26 mouse cellular contexts compared by ENCODE assay signal in the genomic region with DNA sequence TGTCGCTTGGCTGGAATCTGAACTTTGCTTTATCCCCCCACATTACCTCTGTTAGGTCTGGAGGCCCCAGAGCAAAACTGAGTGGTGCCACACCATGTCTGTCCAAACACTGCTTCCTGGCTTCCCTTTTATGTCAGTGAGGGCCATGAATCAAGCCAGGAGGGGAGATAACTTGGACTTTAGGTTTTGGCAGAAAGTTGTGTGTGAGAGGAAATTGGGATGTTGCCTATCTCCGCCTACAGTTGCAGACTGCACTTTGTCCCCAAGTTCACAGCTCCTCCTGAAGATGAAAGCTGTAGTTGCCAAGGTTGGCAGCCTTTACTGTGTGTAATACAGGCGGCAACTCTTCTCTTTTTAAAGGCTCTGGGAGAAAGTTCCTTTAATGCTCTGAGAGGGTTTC. TPM values are rescaled to one million over a fixed set of nuclear protein-coding genes. Genes with fewer than 3 reads are reported as not detected.
A peak's percentile ranks its signal among the peaks of the same experiment; 100 is the strongest.
DNase-seq lines count a peak whose midpoint lies in the region; ATAC-seq and TF ChIP-seq lines count a peak whose summit lies in the region.
"Had no signal": no experiment of that assay in that cellular context is flagged by ENCODE, and none has a peak within 500 bp of the region (broad histone marks: within the 10 kb centered on the region; RNA-seq: fewer than 3 reads in every experiment).

No protein-coding gene starts in this region.

- TF ChIP-seq POLR2A in kidney, adult 2 months (IDR thresholded peaks at IDR 0.05; ENCODE audit: low read depth, low read length) = no peak

- H3K4me3 ChIP-seq in kidney, adult 2 months (ENCODE audit: insufficient read depth, low read depth, low read length) = no peak overlapping the region
- H3K4me3 ChIP-seq in kidney, embryonic 16.5 days (ENCODE audit: low read length) = no peak overlapping the region
- H3K4me3 ChIP-seq in midbrain, embryonic 10.5 days = no peak overlapping the region
- H3K4me3 ChIP-seq: embryonic facial prominence, embryonic 12.5 days; erythroblast, embryonic 14.5 days; forebrain, embryonic 12.5 days; heart, adult 2 months; heart, embryonic 13.5 days; hindbrain, embryonic 13.5 days; limb, embryonic 10.5 days; neural tube, embryonic 15.5 days had no signal

- H3K27ac ChIP-seq in kidney, adult 2 months (ENCODE audit: insufficient read depth, low read depth, low read length) = peak overlapping the region; percentile 2; the same call in 1 of the 2 replicates
- H3K27ac ChIP-seq in kidney, embryonic 16.5 days (ENCODE audit: low read length) = no peak overlapping the region
- H3K27ac ChIP-seq in midbrain, embryonic 10.5 days (replicated peaks) = no peak overlapping the region
- H3K27ac ChIP-seq: embryonic facial prominence, embryonic 12.5 days; forebrain, embryonic 12.5 days; heart, adult 2 months; heart, embryonic 13.5 days; hindbrain, embryonic 13.5 days; limb, embryonic 10.5 days; liver, embryonic 14.5 days; macrophage; neural tube, embryonic 15.5 days had no signal

- peaks cover 5% of the 10 kb centered on the region; the same call in 1 of the 2 replicates for H3K36me3 ChIP-seq in kidney, adult 2 months (ENCODE audit: control insufficient read depth, insufficient read depth, low read length)
- peaks cover 52% of the 10 kb centered on the region for H3K36me3 ChIP-seq in kidney, embryonic 16.5 days (ENCODE audit: insufficient read depth, low read length)
- peaks cover 89% of the 10 kb centered on the region for H3K36me3 ChIP-seq in midbrain, embryonic 10.5 days

- no peak overlapping the region for H3K9ac ChIP-seq in kidney, embryonic 16.5 days (replicated peaks; ENCODE audit: low read length)
- H3K9ac ChIP-seq: embryonic facial prominence, embryonic 12.5 days; forebrain, embryonic 12.5 days; heart, embryonic 13.5 days; hindbrain, embryonic 13.5 days; liver, embryonic 14.5 days; neural tube, embryonic 15.5 days had no signal

- peaks cover 34% of the 10 kb centered on the region for H3K4me1 ChIP-seq in kidney, adult 2 months (ENCODE audit: control insufficient read depth, insufficient read depth, low read length)
- H3K4me1 ChIP-seq in kidney, embryonic 16.5 days (ENCODE audit: insufficient read depth, low read length) = peaks cover 32% of the 10 kb centered on the region
- no peaks in the 10 kb centered on the region for H3K4me1 ChIP-seq in midbrain, embryonic 10.5 days
- H3K4me1 ChIP-seq: embryonic facial prominence, embryonic 12.5 days; forebrain, embryonic 12.5 days; hindbrain, embryonic 13.5 days; neural tube, embryonic 15.5 days had no signal

- ATAC-seq in kidney, embryonic 16.5 days (ENCODE audit: low FRiP score, low TSS enrichment) = no peak
- ATAC-seq: activated CD4-positive, CD25-positive, alpha-beta regulatory T cell, adult 4 months; lung, postnatal 0 days had no signal

- H3K4me2 ChIP-seq in kidney, embryonic 16.5 days (replicated peaks; ENCODE audit: low read depth, low read length) = no peak overlapping the region
- H3K4me2 ChIP-seq: embryonic facial prominence, embryonic 12.5 days; forebrain, embryonic 12.5 days; heart, embryonic 13.5 days; hindbrain, embryonic 13.5 days; neural tube, embryonic 15.5 days had no signal

- DNase-seq in adrenal gland, adult 2 months = peak; percentile 47
- no peak for DNase-seq in adrenal gland, adult 18-20 months (ENCODE audit: low spot score in 2 of 2)
- peak; percentile 91 for DNase-seq in kidney, adult 2 months
- DNase-seq in adipocyte (ENCODE audit: low spot score) = peak; percentile 73
- peak; percentile 76 to 84 for DNase-seq in kidney, postnatal 25 days
- DNase-seq in urinary bladder, adult 2 months (ENCODE audit: low spot score) = no peak
- DNase-seq in midbrain, embryonic 10.5 days (ENCODE audit: low spot score) = no peak
- DNase-seq: cerebellum, adult 2 months; cerebellum, postnatal 25 days; gastrocnemius, postnatal 36 days; heart, adult 2 months; heart, postnatal 14 days; right cerebral cortex, adult 18-20 months; right cerebral cortex, postnatal 4 days had no signal

- 47% methylated on average over 3 of the region's 3 CpGs for WGBS in kidney, adult 2 months
- WGBS in kidney, embryonic 16.5 days = 72% methylated on average over 3 of the region's 3 CpGs
- 93% methylated on average over 3 of the region's 3 CpGs for WGBS in midbrain, embryonic 10.5 days

- no peaks in the 10 kb centered on the region for H3K27me3 ChIP-seq in kidney, adult 2 months (replicated peaks; ENCODE audit: control insufficient read depth, insufficient read depth, low read length)
- no peaks in the 10 kb centered on the region for H3K27me3 ChIP-seq in kidney, embryonic 16.5 days (ENCODE audit: insufficient read depth, low read length)
- no peaks in the 10 kb centered on the region for H3K27me3 ChIP-seq in midbrain, embryonic 10.5 days (ENCODE audit: low read depth, poor library complexity, severe bottlenecking)
- H3K27me3 ChIP-seq: embryonic facial prominence, embryonic 12.5 days; forebrain, embryonic 12.5 days; heart, embryonic 13.5 days; hindbrain, embryonic 13.5 days; neural tube, embryonic 15.5 days had no signal

- H3K9me3 ChIP-seq in kidney, embryonic 16.5 days (ENCODE audit: low read length) = no peaks in the 10 kb centered on the region
- H3K9me3 ChIP-seq in midbrain, embryonic 10.5 days (replicated peaks) = no peaks in the 10 kb centered on the region
- H3K9me3 ChIP-seq: embryonic facial prominence, embryonic 12.5 days; forebrain, embryonic 12.5 days; heart, embryonic 13.5 days; hindbrain, embryonic 13.5 days; limb, embryonic 10.5 days; neural tube, embryonic 15.5 days had no signal

- no peak for TF ChIP-seq CTCF in kidney, adult 2 months (conservative IDR thresholded peaks at IDR 0.05; ENCODE audit: insufficient read depth, insufficient read length, low read depth, low read length)

RNA-seq across cellular contexts. Expression of a gene that starts 9.0 kb away (rescaled TPM):
- total RNA-seq in adrenal gland, adult 2 months (2021) = 100 to 1,000 TPM; 111 to 154 TPM
- 42.0 and 51.8 TPM in 2 replicates for polyA plus RNA-seq in adrenal gland, adult 2 months (2012; rRNA removed)
- 100 to 1,000 TPM; 111 to 164 TPM for total RNA-seq in adrenal gland, adult 18-20 months (2021)
- polyA plus RNA-seq in kidney, adult 2 months (2012; rRNA removed) = 91.4 and 110 TPM in 2 replicates
- polyA plus RNA-seq in kidney, embryonic 16.5 days (2015; fragmentation: Nextera tagmentation; extraction: Ambion mirVana) = 226 and 238 TPM in 2 replicates
- 59.2 and 75.5 TPM in 2 replicates for polyA plus RNA-seq in urinary bladder, adult 2 months (2012; rRNA removed)
- polyA plus RNA-seq in midbrain, embryonic 10.5 days (2016; fragmentation: Nextera tagmentation; extraction: Ambion mirVana) = 187 and 205 TPM in 2 replicates

RNA-seq across cellular contexts. Expression of a gene that starts 38.5 kb away (rescaled TPM):
- 10 to 100 TPM; 36.2 to 55.1 TPM for total RNA-seq in adrenal gland, adult 2 months (2021)
- polyA plus RNA-seq in adrenal gland, adult 2 months (2012; rRNA removed) = 39.0 and 45.9 TPM in 2 replicates
- total RNA-seq in adrenal gland, adult 18-20 months (2021) = 10 to 100 TPM; 62.3 to 69.7 TPM
- polyA plus RNA-seq in kidney, adult 2 months (2012; rRNA removed) = 14.0 and 14.7 TPM in 2 replicates
- 21.7 and 26.3 TPM in 2 replicates for polyA plus RNA-seq in kidney, embryonic 16.5 days (2015; fragmentation: Nextera tagmentation; extraction: Ambion mirVana)
- polyA plus RNA-seq in urinary bladder, adult 2 months (2012; rRNA removed) = 18.8 and 18.9 TPM in 2 replicates
- polyA plus RNA-seq in midbrain, embryonic 10.5 days (2016; fragmentation: Nextera tagmentation; extraction: Ambion mirVana) = 11.1 and 14.9 TPM in 2 replicates
- polyA plus RNA-seq: erythroblast, embryonic 14.5 days had no signal

RNA-seq across cellular contexts. Expression of a gene that starts 57.3 kb away (rescaled TPM):
- total RNA-seq in adrenal gland, adult 2 months (2021) = 10 to 100 TPM; 33.4 to 39.6 TPM
- polyA plus RNA-seq in adrenal gland, adult 2 months (2012; rRNA removed) = 69.1 and 74.7 TPM in 2 replicates
- 10 to 100 TPM; 28.6 to 41.3 TPM for total RNA-seq in adrenal gland, adult 18-20 months (2021)
- polyA plus RNA-seq in kidney, adult 2 months (2012; rRNA removed) = 28.2 and 30.6 TPM in 2 replicates
- polyA plus RNA-seq in kidney, embryonic 16.5 days (2015; fragmentation: Nextera tagmentation; extraction: Ambion mirVana) = 6.4 and 6.7 TPM in 2 replicates
- 25.9 and 28.9 TPM in 2 replicates for polyA plus RNA-seq in urinary bladder, adult 2 months (2012; rRNA removed)
- 7.1 and 9.0 TPM in 2 replicates for polyA plus RNA-seq in midbrain, embryonic 10.5 days (2016; fragmentation: Nextera tagmentation; extraction: Ambion mirVana)

Comparison
In these comparisons a context has a peak if more than half of its experiments do, and no peak if none do; other contexts are left out.
1. DNase-seq: peak in adrenal gland, adult 2 months (single experiment), kidney, adult 2 months (single experiment), adipocyte (single experiment) and kidney, postnatal 25 days (2 of 2); none in adrenal gland, adult 18-20 months (0 of 2), urinary bladder, adult 2 months (single experiment) and midbrain, embryonic 10.5 days (single experiment).